Mouse (Mus musculus) splenic B cell, adult 2 months (primary cell): ENCODE data around the gene Aplf.

ENCODE experiments used
- DNase-seq: peaks from one replicate; pipeline ENCODE4 v3.0.0-alpha.2; 2011; ENCODE audit warnings: low read depth, low spot score
- H3K27me3 ChIP-seq: 2 replicates; pipeline ENCODE4 v1.6.1; 2012; ENCODE audit warnings: mild to moderate bottlenecking, low read length, moderate library complexity, mixed read lengths; ENCODE audit not compliant: control insufficient read depth, poor library complexity, insufficient read depth, severe bottlenecking
- H3K36me3 ChIP-seq: 2 replicates; pipeline ENCODE4 v1.6.1; 2012; ENCODE audit warnings: mild to moderate bottlenecking, low read length, moderate library complexity, mixed read lengths; ENCODE audit not compliant: control insufficient read depth, poor library complexity, insufficient read depth, severe bottlenecking

Gene Aplf

DNA sequence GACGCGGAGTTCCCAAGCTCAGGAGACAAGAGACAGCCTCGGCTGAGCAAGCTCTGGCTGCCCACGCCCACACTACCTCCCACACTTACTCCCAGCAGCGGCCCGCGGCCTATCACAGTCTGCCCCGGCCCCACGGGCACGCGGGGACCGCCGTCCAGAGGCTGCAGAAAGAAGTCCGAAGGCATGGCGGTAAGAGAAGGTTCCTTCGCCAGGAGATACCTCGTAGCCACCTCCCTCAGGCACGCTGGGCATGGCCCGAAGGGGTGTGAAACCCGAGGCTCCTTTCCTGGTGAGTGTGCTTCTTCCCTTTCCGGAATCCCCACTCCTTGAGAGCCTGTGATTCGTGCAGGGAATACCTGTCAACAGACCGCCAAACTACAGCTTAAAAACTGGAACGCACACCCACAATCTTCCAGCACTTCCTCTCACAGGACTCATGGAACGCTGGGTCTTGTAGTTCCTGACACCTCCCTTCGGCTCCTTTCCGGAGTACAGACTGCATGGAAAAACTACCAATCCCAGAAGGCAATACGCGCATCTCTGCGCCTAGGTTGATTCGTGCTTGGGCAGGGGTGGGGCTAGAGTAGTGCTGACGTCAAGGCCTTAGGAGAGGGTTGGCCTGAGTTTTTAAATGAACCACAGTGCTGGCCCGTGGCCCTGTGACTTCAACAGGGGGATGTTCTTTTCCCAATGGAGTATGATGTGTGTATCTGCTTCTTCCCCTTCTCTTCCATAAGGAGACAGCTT is at the start of gene Aplf:
Gene Aplf, minus strand, starts transcription at position 423 of the 747 bp plus-strand sequence.
- DNase-seq, result peak; percentile 97
- no peaks in the 10 kb centered on the region for H3K36me3 ChIP-seq

DNA sequence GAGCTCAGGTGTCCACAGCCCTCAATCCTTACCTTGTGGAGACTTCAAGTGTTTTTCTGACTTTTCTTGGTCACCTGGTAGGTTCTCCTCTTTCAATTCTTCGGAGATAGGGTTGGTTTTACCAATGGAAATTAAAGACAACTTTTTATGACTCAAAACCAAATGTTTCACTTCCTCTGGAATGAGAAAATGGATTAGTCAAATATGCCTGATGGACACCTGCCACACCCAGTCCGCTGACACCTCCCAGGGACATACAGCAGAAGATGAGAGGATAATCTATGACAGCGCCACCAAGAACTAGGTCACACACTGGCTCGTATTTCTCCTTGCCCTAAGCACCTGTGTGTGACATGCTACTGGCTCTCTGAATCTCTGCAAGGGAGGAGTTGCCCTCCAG is 42.1 kb upstream of the Aplf start:
- Histone ChIP-seq H3K36me3 (no peaks in the 10 kb centered on the region), H3K27me3 (no peaks in the 10 kb centered on the region)
- DNase-seq, result no peak

More for the DNA sequence above, at the start of gene Aplf:
- H3K27me3 ChIP-seq, result no peaks in the 10 kb centered on the region

DNA sequence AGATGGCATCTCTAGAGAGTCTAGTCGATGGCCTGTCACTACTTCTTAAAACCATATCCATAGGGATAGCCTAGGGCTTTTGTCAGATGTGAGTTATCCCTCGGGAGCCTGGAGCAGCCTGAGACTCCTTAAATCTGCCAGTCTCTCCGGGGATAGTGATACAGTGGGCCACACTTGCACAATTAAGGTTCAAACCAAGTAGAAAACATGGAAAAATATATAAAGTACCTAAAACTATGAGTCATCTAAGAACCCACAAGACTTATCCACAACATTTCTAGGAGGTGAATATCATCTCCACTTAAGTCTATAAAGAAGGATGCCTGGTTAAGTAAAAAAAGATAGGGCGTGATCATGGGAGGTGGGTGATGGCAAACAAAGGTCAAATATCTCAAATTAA is 40.3 kb upstream of the Aplf start:
- H3K27me3 ChIP-seq, result no peaks in the 10 kb centered on the region
- H3K36me3 ChIP-seq, result no peaks in the 10 kb centered on the region
- no peak for DNase-seq

DNA sequence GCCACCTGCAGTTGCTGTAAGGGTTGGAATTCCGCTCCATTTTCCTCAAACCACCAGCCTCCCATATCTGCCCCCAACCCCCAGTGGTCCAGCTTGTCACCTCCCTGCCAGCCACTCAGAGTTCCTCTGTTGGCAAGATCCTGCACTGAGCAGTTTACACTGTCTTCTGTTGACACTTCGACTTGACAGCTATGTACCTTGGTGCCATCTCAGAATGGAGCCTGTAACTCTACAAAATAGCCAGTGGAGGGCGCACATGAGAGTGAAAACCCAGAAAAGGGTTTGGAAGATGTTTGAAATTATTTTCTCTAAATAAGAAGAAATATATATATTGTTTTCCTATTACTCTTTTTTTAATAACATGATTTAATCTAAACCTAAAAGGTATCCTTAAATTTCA is 34.3 kb upstream of the Aplf start:
- no peaks in the 10 kb centered on the region for H3K36me3 ChIP-seq
- peak; percentile 35 for DNase-seq
- H3K27me3 ChIP-seq, result no peaks in the 10 kb centered on the region

DNA sequence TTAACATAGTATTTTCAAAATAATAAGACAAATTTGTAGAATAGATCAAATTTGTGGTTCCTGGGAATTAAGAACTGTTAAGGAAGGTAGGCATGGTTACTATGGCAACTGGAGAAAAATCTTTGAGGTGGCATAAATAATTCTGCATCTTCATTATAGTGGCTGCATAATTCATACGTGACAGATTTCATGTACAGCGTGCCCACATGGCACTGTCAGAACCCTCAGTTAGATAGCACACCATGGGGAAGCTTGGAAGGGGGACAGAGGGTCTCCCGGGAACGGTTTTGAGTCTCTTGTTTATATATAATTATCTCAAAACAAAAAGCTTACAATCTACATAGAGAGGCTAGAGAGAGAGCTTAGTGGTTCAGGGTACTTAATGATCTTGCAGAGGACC is 24.6 kb upstream of the Aplf start:
- Histone ChIP-seq H3K27me3 (no peaks in the 10 kb centered on the region), H3K36me3 (no peaks in the 10 kb centered on the region)
- DNase-seq, result no peak

DNA sequence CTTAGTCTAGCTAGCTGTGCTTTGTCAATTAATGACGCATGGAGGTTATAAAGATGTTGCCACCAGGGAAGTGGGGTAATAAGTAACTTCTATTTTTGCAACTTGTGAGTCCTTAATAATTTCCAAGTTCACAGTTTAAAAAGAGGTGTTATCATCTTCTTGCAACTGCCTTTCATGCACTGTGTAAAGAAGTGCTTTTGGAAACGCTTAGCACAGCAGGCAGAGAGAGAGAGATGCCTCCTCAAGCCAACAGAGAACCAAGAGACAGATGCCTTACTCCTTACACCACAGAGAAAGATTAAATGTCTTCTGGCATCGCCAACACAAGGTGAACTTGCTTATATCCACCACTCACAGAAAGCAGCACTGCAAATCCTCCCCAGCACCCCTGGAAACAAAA is 24.0 kb upstream of the Aplf start:
- DNase-seq, result no peak
- Histone ChIP-seq H3K36me3 (no peaks in the 10 kb centered on the region), H3K27me3 (no peaks in the 10 kb centered on the region)

DNA sequence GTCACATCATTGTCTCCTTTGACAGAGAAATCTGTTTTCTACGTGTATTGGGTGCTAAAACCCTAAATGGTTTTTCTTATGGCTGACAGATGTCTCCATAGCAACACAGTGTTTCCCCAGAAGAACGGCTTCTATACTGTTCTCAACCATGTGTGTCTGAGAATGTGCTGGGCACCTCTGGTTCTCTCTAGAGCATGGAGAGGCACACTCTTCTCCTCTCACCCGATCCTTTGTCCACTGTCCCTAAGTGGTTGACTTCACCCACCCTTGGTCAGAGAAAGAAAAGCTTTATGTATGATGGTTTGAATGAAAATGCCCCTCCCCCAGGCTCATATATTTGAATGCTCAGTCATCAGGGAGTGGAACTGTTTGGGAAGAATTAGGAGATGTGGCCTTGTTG is 8.4 kb upstream of the Aplf start:
- no peaks in the 10 kb centered on the region for H3K36me3 ChIP-seq
- no peak for DNase-seq
- no peaks in the 10 kb centered on the region for H3K27me3 ChIP-seq

DNA sequence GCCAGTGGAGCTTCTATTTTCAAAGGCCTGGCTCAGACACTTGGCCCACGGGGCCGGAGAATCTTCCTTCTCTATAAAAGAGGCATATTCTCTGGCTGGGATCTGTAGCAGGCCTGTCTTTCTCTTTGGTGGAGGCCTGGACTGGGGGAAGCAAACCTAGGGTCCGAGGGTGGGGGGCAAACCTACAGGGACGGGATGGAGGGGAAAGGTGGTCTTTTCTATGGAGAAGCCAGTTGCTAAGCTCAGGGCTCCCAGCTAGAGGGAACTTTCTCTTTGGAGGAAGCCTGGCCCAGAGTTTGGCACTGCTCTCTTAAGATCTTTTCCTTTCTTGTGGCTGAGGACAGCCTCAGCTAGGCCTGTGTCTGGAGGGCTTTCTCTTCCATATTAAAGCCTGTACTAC is 668 bp upstream of the Aplf start:
- Histone ChIP-seq H3K27me3 (no peaks in the 10 kb centered on the region), H3K36me3 (no peaks in the 10 kb centered on the region)
- DNase-seq, result no peak

DNA sequence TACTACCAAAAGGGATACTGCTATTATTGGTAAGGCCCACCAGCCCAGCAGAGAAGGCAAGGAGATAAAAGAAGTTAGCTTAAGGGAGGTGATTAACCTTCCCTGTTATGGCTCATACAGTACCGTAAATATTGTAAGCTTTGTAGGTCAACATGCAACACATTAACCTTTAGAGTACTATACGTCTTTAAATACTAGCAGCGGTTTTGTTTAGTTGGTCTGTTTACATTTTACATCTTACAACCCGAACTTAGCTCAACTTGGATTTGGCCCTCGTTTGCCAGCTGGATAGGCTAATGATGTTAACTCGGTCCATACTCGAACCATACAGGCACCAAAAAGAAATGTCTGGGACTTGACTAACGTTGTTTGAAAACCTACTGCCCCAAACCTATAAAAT is 640 bp downstream of the Aplf start:
- Histone ChIP-seq H3K27me3 (no peaks in the 10 kb centered on the region), H3K36me3 (no peaks in the 10 kb centered on the region)
- DNase-seq, result no peak

DNA sequence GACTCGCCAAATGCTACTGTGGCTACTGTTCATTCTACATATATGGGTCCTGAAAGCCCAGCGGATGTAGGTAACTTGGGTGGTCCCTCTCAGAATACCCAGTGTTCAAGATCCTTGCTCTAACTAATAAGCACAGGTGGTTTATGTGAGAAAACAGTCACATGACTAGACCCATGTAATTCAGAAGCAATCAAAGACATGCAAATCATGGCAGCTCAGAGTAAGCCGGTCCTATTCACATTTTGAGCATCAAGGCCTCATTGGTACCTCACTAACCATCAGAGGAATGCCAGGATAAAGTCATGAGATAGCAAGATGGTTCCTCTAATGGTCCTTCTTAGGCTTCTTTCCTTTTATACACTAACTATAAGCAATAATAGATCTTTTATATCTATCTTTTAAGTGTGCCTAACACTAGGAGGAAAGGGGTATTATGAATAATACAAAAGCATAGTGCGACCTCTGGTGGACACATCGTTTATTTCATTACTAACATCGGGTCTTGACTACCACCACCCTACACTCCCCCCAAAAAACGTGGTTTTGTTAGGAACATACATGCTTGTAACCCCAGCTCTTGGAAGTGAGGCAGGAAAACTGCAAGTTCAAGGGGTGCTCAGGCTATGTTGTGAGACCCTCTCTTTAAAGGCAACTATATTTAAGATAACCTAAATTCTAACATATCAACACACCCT is 2.0 kb downstream of the Aplf start:
- DNase-seq, result peak; percentile 89
- Histone ChIP-seq H3K36me3 (peaks cover 2% of the 10 kb centered on the region; the same call in 1 of the 2 replicates), H3K27me3 (no peaks in the 10 kb centered on the region)

DNA sequence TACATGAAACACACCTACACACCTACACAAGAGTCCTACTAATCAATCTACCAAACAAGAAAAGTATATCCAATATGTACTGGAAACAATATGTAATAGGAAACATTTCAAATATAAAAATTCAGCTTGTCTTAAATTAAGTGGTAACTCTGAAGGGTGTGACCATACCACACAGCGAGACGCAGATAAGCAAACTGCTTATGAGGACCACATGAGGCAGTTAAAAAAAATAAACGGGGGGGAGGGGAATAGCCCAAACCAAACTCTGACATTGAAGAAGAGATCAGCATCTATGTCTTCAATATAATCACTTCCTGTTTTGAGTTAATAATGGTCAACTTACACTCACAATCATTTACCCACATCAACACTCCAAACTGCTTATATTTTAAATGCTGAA is 3.3 kb downstream of the Aplf start:
- Histone ChIP-seq H3K36me3 (peaks cover 2% of the 10 kb centered on the region; the same call in 1 of the 2 replicates), H3K27me3 (no peaks in the 10 kb centered on the region)
- no peak for DNase-seq

DNA sequence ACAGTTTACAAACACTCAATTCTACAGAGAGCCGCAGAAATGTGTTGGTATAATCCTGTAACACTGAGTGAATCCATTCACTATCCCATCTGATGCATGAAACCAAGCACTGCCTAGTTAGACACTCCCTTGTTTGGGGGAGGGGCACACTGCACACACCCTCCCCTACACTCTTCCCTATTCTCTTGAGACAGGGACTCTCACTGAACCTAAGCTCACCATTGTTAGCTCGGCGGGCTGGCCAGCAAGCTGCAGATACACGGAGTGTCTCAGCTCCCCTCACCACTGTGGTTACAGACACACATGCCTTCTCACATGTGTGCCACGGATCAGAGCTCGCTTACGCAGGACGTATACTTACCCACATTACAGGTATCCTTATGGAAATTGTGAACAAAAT is 4.2 kb downstream of the Aplf start:
- Histone ChIP-seq H3K36me3 (peaks cover 2% of the 10 kb centered on the region; the same call in 1 of the 2 replicates), H3K27me3 (no peaks in the 10 kb centered on the region)
- no peak for DNase-seq

DNA sequence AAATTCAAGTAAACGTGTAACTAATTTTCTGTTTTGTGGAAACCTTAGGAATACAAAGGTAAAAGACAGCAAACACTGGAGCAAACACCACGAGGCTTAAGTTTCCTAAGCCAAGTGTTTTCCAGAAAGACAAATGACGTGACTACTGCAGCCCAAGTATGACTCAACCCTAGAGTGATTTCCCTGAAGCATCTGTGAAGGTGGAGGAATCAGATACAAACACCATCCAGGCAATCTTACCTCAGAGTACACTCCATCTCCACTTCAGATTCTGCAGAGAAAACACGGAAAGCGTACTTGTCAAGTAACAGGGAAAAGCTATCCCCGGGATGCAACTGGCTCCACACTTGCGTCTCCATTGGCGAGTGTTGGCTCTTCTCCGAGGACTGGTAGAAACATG is 8.5 kb downstream of the Aplf start:
- no peak for DNase-seq
- peaks cover 2% of the 10 kb centered on the region; the same call in 1 of the 2 replicates for H3K36me3 ChIP-seq
- H3K27me3 ChIP-seq, result no peaks in the 10 kb centered on the region

DNA sequence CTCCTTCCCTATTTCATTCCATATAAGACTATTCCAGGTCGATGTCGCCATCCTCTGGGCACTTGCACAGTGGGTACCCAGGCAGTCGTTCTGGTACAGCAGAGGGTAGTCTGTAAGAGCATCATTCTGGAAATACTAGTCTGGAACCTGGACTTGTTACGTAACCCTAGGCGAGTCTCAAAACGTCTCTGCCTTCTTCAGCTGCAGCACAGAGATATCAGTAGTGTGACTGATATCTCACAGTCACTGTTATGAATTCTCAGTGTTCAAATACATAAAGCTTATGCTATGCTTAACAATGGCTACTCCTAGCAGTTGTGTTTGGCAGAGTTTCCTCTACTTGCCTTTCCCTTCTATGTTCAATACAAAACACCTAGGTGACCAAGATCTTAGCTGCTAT is 9.8 kb downstream of the Aplf start:
- no peak for DNase-seq
- no peaks in the 10 kb centered on the region for H3K27me3 ChIP-seq

DNA sequence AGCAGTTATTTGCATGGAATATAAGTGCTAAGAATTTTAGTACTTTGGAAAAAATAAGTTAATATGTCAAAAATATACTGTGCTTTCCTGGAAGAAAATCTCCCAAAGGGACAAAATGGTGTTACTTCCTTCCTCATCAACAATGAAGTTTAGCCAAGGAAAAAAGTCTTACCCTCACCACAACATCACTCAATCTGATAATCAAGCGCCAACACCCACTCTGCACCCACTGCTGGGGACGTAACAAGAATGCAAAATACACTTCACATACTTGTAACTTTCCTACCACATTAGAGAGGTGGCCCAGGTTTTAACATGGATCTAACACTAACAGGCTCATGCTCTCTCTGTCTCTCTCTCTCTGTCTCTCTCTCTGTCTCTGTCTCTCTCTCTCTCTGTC is 10.3 kb downstream of the Aplf start:
- Histone ChIP-seq H3K36me3 (peaks cover 2% of the 10 kb centered on the region; the same call in 1 of the 2 replicates), H3K27me3 (no peaks in the 10 kb centered on the region)
- no peak for DNase-seq

More for the DNA sequence above, 9.8 kb downstream of the Aplf start:
- peaks cover 2% of the 10 kb centered on the region; the same call in 1 of the 2 replicates for H3K36me3 ChIP-seq
